Mouse (Mus musculus) limb, embryonic 13.5 days (tissue): ENCODE results near the gene Mindy4. TPM values are rescaled to one million over a fixed set of nuclear protein-coding genes. Genes with fewer than 3 reads are reported as not detected.
"Not testable (repeated sequence)": the region's sequence is repeated elsewhere in the genome, so short reads cannot be mapped to it uniquely, and the experiment has no call there.

ENCODE experiments used
- ATAC-seq: fragments of 200-750 bp; cut with Nextera tagmentation; 2 replicates; pipeline ENCODE4 v1.8.0; 2017; ENCODE audit warnings: low read depth, moderate number of reproducible peaks, moderate TSS enrichment; ENCODE audit not compliant: low FRiP score
- H3K27ac ChIP-seq: fragments of 300-500 bp; sonication (generic); 2 replicates; pipeline ENCODE4 v1.5.1; 2015; ENCODE audit warnings: inconsistent platforms, mild to moderate bottlenecking, moderate library complexity
- H3K27me3 ChIP-seq: fragments of 300-500 bp; sonication (generic); 2 replicates; pipeline ENCODE4 v1.6.1; 2015; ENCODE audit warnings: mild to moderate bottlenecking, inconsistent platforms
- H3K36me3 ChIP-seq: fragments of 300-500 bp; sonication (generic); 2 replicates; pipeline ENCODE4 v1.6.1; 2015; ENCODE audit warnings: inconsistent platforms, mild to moderate bottlenecking, moderate library complexity
- H3K4me1 ChIP-seq: fragments of 300-500 bp; sonication (generic); 2 replicates; pipeline ENCODE4 v1.6.1; 2015; ENCODE audit warnings: inconsistent platforms
- H3K4me2 ChIP-seq: fragments of 300-500 bp; sonication (generic); replicated peaks from 2 replicates; pipeline ENCODE4 v1.6.1; 2015; ENCODE audit warnings: inconsistent platforms, mild to moderate bottlenecking, moderate library complexity
- H3K4me3 ChIP-seq: fragments of 300-500 bp; sonication (generic); 2 replicates; pipeline ENCODE4 v1.5.1; 2015; ENCODE audit warnings: moderate library complexity, mild to moderate bottlenecking, inconsistent platforms
- H3K9ac ChIP-seq: fragments of 300-500 bp; sonication (generic); 2 replicates; pipeline ENCODE4 v1.6.1; 2015; ENCODE audit warnings: mild to moderate bottlenecking, inconsistent platforms
- H3K9me3 ChIP-seq: fragments of 300-500 bp; sonication (generic); 2 replicates; pipeline ENCODE4 v1.6.1; 2016; ENCODE audit warnings: inconsistent platforms
- WGBS: fragments of 180-500 bp; shearing (Covaris S2); methylation state at CpG from one replicate; pipeline ENCODE4 v1.1.7; 2015; 5-methylcytosine and 5-hydroxymethylcytosine counted together
- polyA plus RNA-seq: library from polyadenylated mRNA; unstranded; fragments of >200 nt; fragmentation: Nextera tagmentation; extraction: Ambion mirVana; gene quantifications from 2 replicates; pipeline ENCODE4 v1.2.1, GENCODE M21; 2015

The Mindy4 gene
- polyA plus RNA-seq, 1 experiment from 2014 or later = 16.3 TPM

DNA sequence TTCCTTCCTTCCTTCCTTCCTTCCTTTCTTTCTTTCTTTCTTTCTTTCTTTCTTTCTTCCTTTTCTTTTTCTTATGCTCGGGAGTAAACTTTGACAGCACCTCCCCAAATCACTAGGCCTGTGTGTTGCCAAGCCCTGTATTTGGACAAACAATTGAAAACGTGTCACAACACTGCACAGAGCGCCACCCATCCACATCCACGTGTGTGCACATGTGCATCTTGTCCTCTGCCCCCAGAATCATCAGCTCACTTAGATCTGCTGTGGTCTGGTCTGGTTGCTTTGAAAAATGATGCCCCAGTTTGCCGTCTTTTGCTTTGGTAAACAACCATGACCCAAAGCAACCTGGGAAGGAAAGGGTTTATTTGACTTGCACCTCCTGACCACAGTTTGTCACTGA, 27.3 kb upstream of the Mindy4 start:
- H3K27ac ChIP-seq = no peak overlapping the region
- H3K4me1 ChIP-seq = peaks cover 8% of the 10 kb centered on the region
- no peak overlapping the region for H3K9ac ChIP-seq
- no peaks in the 10 kb centered on the region for H3K27me3 ChIP-seq
- ATAC-seq = no peak
- no peak overlapping the region for H3K4me2 ChIP-seq
- 53% methylated on average over 5 of the region's 5 CpGs for WGBS
- H3K36me3 ChIP-seq = no peaks in the 10 kb centered on the region
- no peak overlapping the region for H3K4me3 ChIP-seq
- H3K9me3 ChIP-seq = no peaks in the 10 kb centered on the region

DNA sequence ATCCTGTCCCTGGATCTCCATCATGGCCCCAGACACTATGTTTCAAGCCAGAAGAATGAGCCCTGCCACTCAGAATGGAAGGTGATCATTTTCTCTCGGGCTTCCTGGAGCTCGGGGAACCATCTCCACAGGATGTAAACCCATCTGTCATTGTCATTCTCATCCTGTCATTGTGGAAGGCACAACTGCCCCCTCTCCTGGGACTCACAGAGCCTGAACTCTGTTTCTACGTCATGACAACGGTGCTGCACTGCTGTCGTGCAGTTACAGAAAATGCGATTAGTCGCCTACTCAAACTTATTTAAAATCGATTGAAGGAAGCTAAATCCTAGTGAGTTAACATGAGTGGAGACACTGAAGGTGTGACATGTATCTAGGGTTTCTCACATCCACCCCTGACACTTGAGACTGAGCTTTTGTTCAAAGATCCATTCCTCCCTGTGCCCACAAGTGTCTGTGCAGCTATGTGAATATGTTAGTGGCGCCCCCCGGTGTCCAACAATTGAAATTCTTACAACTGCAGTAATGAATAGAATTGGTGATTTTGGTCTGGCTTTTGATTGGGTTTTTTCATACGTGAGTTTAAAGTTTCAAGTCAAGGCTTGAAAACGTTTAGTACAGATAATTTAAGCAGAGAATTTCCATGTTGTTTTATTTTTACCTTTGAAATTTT, 26.0 kb upstream of the Mindy4 start:
- Histone ChIP-seq H3K27me3 (no peaks in the 10 kb centered on the region), H3K4me1 (peaks cover 8% of the 10 kb centered on the region), H3K27ac (no peak overlapping the region), H3K4me2 (no peak overlapping the region), H3K9ac (no peak overlapping the region), H3K9me3 (no peaks in the 10 kb centered on the region), H3K36me3 (no peaks in the 10 kb centered on the region), H3K4me3 (no peak overlapping the region)
- ATAC-seq = no peak
- 51% methylated on average over 12 of the region's 12 CpGs for WGBS

DNA sequence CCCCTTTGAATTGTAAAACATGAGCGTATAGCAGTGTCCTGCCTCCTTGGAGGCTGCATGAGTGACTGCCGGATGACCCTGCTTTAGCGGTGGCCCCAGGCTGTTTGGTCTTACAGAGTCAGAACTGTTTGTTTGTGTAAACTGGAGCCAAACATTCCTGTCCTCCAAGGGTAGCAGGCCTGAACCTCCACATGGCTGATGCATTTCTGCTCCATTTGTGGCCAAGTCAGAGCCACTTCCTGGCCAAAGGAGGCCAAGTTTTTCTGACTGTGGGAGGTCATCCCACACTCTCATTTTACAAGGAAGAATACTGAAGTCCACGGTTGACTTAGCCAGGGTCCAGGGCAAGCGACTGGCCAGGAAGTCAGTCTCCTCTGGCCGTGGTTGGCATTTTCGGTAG, 23.6 kb upstream of the Mindy4 start:
- H3K4me1 ChIP-seq = peaks cover 6% of the 10 kb centered on the region
- no peaks in the 10 kb centered on the region for H3K27me3 ChIP-seq
- H3K4me3 ChIP-seq = no peak overlapping the region
- H3K4me2 ChIP-seq = no peak overlapping the region
- H3K9ac ChIP-seq = no peak overlapping the region
- WGBS = 83% methylated on average over 7 of the region's 7 CpGs
- H3K27ac ChIP-seq = no peak overlapping the region
- no peaks in the 10 kb centered on the region for H3K9me3 ChIP-seq
- ATAC-seq = no peak
- H3K36me3 ChIP-seq = no peaks in the 10 kb centered on the region

DNA sequence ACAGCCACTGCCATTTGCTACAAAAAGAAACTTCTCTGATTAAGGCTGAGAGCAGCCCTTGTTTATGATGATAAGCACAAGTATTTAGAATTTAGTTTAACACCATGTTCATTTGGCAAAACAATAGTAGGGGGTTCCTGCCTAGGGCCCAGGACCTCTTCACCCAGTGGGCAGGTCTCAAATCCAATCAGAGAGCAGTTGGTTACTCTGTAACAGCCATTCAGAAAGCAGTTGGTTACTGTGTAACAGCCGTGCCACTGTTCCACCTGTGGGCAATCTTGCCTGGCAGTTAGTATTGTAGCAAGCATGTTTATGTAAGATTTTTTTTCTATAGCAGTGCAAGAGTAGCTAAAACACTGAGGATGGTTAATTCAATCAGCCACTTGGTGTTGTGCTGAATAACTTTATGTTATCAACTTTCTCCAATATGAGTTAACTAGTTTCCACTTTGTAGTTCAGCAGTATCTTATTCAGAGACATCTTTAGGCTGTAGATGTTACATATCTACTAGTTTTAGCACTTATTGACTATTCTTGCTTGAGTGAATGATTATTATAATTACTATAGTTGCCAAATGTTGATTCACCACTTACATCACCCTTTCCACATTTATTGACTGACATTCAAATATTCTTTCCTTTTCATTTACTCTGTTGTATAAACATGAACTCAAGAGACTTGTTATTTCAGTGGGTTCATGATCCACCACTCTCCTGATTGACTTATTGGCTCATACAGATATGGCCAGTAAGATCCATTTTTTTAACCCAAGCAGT, 20.3 kb upstream of the Mindy4 start:
- no peak for ATAC-seq
- Histone ChIP-seq H3K9ac (no peak overlapping the region), H3K36me3 (no peaks in the 10 kb centered on the region), H3K9me3 (no peaks in the 10 kb centered on the region; the same call in 1 of the 2 replicates), H3K4me1 (no peaks in the 10 kb centered on the region), H3K4me2 (no peak overlapping the region), H3K27me3 (no peaks in the 10 kb centered on the region), H3K4me3 (no peak overlapping the region), H3K27ac (no peak overlapping the region)
- 88% methylated on average over 1 of the region's 1 CpGs for WGBS

DNA sequence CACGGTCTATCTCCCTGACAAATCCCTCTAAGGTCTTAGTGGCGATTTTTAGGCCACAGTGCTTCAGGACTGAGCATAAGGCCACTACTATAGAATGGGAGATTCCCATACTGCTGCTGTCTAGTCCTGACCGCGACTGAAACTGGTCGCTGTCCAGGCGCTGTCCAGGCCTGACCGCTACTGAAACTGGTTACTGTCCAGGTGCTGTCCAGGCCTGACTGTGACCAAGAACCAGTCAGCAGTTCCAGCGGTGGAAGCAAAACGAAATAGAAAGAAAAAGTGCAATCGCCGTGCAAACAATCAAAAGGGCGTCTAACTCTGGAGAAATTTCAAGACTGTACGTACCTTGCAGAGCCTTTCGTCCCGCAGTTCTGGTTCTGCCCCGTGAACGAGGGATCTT, 15.4 kb upstream of the Mindy4 start:
- not testable (repeated sequence) for H3K4me1 ChIP-seq, H3K4me3 ChIP-seq, H3K27ac ChIP-seq, H3K4me2 ChIP-seq, H3K27me3 ChIP-seq, H3K9me3 ChIP-seq, ATAC-seq, H3K9ac ChIP-seq, H3K36me3 ChIP-seq
- 92% methylated on average over 17 of the region's 17 CpGs for WGBS

DNA sequence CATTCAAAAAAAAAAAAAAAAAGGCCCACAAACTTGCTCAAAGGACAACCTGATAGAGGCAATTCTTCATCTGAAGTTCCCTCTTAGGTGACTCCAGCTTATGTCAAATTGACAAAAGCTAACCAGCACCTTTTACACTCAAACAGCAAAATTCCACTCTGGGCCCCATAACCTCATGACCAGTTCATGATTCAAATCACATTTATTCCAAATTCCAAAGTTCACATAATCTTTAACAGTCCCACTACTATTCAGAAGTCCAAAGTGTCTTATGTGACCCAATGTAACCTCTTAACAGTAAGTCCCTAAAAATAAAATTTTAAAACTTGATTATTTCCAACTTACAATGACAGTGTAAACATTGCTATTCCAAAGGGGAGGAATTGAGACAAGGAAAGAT, 13.8 kb upstream of the Mindy4 start:
- no peaks in the 10 kb centered on the region for H3K4me1 ChIP-seq
- ATAC-seq = no peak
- H3K36me3 ChIP-seq = no peaks in the 10 kb centered on the region
- H3K9me3 ChIP-seq = no peaks in the 10 kb centered on the region; the same call in 1 of the 2 replicates
- no peak overlapping the region for H3K4me2 ChIP-seq
- no peak overlapping the region for H3K4me3 ChIP-seq
- no peak overlapping the region for H3K9ac ChIP-seq
- H3K27ac ChIP-seq = no peak overlapping the region
- no peaks in the 10 kb centered on the region for H3K27me3 ChIP-seq

DNA sequence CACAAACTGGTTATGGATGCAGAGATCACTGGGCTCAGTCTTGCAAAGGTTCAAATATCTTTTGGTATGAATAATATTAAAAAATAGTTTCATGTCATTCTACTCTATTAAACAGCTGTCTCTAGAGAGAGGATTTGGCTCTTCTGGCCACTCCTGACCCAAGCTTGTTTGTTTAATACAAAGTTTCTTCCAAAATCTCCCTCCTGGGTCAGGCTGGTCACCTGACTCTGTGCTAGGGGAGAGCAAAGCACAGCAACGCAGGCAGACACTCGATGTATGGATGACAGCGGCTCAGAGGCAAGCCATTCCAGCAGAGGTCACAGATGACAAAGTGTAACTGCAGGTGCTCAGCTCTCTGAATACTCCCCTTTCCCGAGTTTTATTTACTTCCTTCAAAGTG, 11.6 kb upstream of the Mindy4 start:
- Histone ChIP-seq H3K9me3 (no peaks in the 10 kb centered on the region; the same call in 1 of the 2 replicates), H3K4me1 (no peaks in the 10 kb centered on the region), H3K36me3 (no peaks in the 10 kb centered on the region), H3K27ac (no peak overlapping the region), H3K27me3 (no peaks in the 10 kb centered on the region), H3K4me2 (no peak overlapping the region), H3K4me3 (no peak overlapping the region), H3K9ac (no peak overlapping the region)
- ATAC-seq = no peak
- WGBS = 64% methylated on average over 4 of the region's 4 CpGs

DNA sequence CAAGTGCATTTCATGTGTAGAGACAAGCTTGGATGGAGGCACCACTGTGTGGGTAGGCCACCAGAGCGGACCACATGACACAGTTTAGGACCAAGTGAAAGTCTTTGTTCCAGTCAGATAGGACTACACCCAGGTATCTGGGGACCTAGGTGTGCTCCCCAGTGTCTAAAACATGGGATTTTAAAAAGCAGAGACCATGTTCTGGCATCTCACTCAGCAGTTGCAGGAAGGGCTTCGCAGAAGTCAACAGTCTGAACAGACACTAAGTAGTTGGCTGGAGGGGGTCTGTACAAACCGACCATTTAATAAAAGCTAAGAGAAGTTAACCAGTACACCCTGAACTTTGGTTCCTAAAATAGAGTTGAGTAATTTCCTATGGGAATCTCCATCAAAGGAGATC, 10.0 kb upstream of the Mindy4 start:
- Histone ChIP-seq H3K27me3 (no peaks in the 10 kb centered on the region), H3K27ac (no peak overlapping the region), H3K36me3 (no peaks in the 10 kb centered on the region), H3K4me2 (no peak overlapping the region), H3K4me3 (no peak overlapping the region), H3K4me1 (no peaks in the 10 kb centered on the region), H3K9ac (no peak overlapping the region), H3K9me3 (no peaks in the 10 kb centered on the region)
- ATAC-seq = no peak
- 80% methylated on average over 3 of the region's 3 CpGs for WGBS

DNA sequence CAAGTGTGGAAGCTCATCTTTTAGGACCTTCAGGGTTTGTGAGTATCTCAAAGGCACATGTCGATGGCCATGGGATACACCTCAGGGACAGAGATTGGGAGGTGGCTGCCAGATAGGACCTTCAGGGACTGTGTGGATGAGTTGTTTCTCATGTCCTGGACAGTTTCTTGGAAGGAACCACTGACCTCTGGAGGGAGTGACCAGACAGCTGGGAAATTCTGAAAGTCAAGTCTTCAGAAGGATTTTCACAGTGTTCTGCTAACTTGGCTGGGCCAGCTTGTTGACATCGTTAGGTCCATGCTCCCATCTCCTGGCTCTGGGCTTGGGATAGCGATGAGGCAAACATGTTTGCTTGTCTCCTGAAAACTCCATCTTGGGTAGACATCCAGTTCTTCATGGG, 4.1 kb upstream of the Mindy4 start:
- no peak for ATAC-seq
- H3K9me3 ChIP-seq = no peaks in the 10 kb centered on the region
- H3K27ac ChIP-seq = no peak overlapping the region
- H3K4me1 ChIP-seq = peaks cover 7% of the 10 kb centered on the region
- no peak overlapping the region for H3K9ac ChIP-seq
- no peaks in the 10 kb centered on the region for H3K27me3 ChIP-seq
- H3K4me3 ChIP-seq = no peak overlapping the region
- WGBS = 88% methylated on average over 3 of the region's 3 CpGs
- H3K4me2 ChIP-seq = no peak overlapping the region
- H3K36me3 ChIP-seq = no peaks in the 10 kb centered on the region

DNA sequence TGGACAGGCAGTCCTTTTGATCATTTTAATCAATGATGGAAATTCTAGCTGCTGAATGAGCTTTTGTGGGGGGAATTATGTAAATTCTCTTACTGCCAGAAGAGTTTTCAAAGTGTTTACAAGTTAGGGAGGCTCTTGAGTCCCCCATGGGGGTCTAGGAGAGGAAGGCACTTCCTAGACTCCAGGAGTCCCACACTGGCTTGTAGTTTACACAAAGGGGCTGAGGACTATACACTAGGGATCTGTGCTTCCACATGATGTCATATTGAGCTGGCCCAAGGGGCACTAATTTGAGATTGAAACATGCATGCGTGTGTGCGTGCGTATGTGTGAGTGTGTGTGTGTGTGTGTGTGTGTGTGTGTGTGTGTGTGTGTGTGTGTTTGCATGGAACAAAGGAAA, 748 bp downstream of the Mindy4 start:
- 60% methylated on average over 3 of the region's 3 CpGs for WGBS
- H3K4me1 ChIP-seq = peaks cover 34% of the 10 kb centered on the region
- peak overlapping the region; percentile 65 for H3K4me2 ChIP-seq
- peak overlapping the region; percentile 88 for H3K27ac ChIP-seq
- H3K36me3 ChIP-seq = no peaks in the 10 kb centered on the region
- H3K4me3 ChIP-seq = peak overlapping the region; percentile 51
- no peaks in the 10 kb centered on the region for H3K27me3 ChIP-seq
- ATAC-seq = 0 out of 2 replicates have a peak, but pooled peaks have one; percentile 29
- H3K9me3 ChIP-seq = no peaks in the 10 kb centered on the region
- H3K9ac ChIP-seq = peak overlapping the region; percentile 57

DNA sequence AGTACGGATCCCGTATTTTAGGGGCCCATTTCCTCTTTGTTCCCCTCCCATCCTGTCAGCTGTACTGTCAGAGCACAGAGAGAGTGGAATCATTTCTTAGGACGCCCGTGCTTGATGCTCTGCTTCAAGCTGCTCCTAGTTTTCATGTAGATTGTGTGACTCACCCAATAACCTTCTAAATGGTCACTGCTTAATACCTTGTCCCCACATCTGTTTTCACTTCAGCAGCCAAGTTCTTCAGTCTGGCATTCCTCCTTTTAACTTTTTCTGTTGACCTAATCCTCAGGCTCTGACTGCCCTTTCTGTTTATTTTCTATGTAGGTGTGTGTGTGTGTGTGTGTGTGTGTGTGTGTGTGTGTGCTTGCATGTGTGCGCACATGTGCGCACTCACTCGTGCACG, 4.6 kb downstream of the Mindy4 start:
- peaks cover 44% of the 10 kb centered on the region for H3K4me1 ChIP-seq
- no peak overlapping the region for H3K4me2 ChIP-seq
- WGBS = 48% methylated on average over 8 of the region's 8 CpGs
- H3K9ac ChIP-seq = 0 out of 2 replicates have a peak overlapping the region, but pooled peaks have one; percentile 31
- no peak for ATAC-seq
- no peaks in the 10 kb centered on the region for H3K9me3 ChIP-seq
- peaks cover 12% of the 10 kb centered on the region for H3K36me3 ChIP-seq
- H3K4me3 ChIP-seq = no peak overlapping the region
- no peaks in the 10 kb centered on the region for H3K27me3 ChIP-seq
- no peak overlapping the region; the same call in 1 of the 2 replicates for H3K27ac ChIP-seq

DNA sequence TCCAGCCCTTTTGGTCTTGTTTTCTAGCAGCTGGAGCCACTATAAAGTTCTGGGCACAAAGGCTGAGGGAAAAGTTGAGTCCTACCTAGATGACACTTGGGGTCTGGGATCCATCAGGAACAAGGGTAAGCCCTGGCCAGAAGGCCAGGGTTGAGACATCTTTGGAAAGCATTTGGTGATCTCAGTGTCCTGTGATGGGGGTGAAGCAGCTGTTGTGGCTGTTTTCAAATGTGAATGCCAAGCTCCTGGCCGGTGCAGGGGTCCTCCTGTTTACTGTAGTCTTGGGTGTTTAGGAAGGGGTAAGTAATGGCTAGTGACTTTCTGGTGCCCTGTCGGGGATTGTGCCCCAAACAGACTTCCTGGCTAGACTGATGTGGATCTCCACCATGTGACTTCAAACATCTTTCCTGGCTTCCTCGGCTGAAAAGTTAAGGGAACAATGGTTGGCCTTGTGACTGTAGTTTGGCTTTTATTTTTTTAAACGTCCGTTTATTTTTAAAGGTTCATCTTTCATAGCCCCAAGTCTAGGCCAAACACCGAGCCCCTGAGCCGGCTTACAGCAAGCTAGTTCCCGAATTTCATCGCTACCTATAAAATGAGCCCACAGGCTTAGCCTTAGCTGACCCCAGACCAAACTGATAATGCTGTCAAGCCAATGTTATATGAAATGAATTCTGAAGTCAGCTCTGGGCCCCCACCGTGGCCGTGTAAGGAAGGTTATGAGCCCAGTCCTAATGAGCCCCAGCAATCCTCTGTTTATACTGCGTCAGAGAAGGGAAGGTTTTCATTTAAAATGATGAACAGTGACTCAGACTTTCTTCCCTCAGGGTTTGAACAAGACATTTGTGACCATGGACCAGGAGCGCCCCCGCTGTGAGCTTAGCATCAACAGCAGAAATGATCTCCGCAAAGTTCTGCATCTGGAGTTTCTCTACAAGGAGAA, 7.5 kb downstream of the Mindy4 start:
- WGBS = 41% methylated on average over 15 of the region's 15 CpGs

More for the DNA sequence above, 7.5 kb downstream of the Mindy4 start:
- Histone ChIP-seq H3K4me1 (peaks cover 26% of the 10 kb centered on the region), H3K4me2 (no peak overlapping the region; the same call in 1 of the 2 replicates), H3K9me3 (no peaks in the 10 kb centered on the region), H3K36me3 (peaks cover 23% of the 10 kb centered on the region), H3K27ac (peak overlapping the region; percentile 22), H3K4me3 (no peak overlapping the region), H3K9ac (no peak overlapping the region), H3K27me3 (no peaks in the 10 kb centered on the region)
- ATAC-seq = peak; percentile 39; the same call in 1 of the 2 replicates
